Mouse (Mus musculus): ENCODE data around the gene Pja2. TPM values are rescaled to one million over a fixed set of nuclear protein-coding genes. Genes with fewer than 3 reads are reported as not detected.
"Not testable (repeated sequence)": the region's sequence is repeated elsewhere in the genome, so short reads cannot be mapped to it uniquely, and the experiment has no call there.

Gene Pja2
- polyA plus RNA-seq, 1 experiment from 2014 or later: 46.7 TPM

GRCm38 (mm10) chr17:64297628-64298027, 34.1 kb downstream of the Pja2 start:
- H3K9me3 ChIP-seq (ENCODE audit: control insufficient read depth, low read length): no peaks in the 10 kb centered on the region
- H3K4me2 ChIP-seq (replicated peaks; ENCODE audit: low read depth): no peak overlapping the region
- ATAC-seq (ENCODE audit: low FRiP score, low TSS enrichment): no peak
- H3K27ac ChIP-seq (replicated peaks): no peak overlapping the region
- H3K4me3 ChIP-seq (ENCODE audit: low read depth, low read length): no peak overlapping the region
- H3K4me1 ChIP-seq (replicated peaks; ENCODE audit: control insufficient read depth, insufficient read depth): no peaks in the 10 kb centered on the region
- H3K36me3 ChIP-seq (ENCODE audit: control insufficient read depth, insufficient read depth, low read length): peaks cover 3% of the 10 kb centered on the region; the same call in 1 of the 2 replicates
- H3K9ac ChIP-seq (ENCODE audit: low read length): no peak overlapping the region
- TF ChIP-seq EP300 (optimal IDR thresholded peaks at IDR 0.05) (no peak), CTCF (IDR thresholded peaks at IDR 0.05; ENCODE audit: low read depth) (no peak)
- DNase-seq (ENCODE audit: low spot score): no peak
- no peaks in the 10 kb centered on the region for H3K27me3 ChIP-seq (ENCODE audit: control insufficient read depth, insufficient read depth, low read length)
- WGBS: 85% methylated on average over 5 of the region's 5 CpGs

- ATAC-seq (ENCODE audit: low FRiP score, low TSS enrichment) (no peak), DNase-seq (ENCODE audit: low spot score) (no peak)
- Histone ChIP-seq H3K27ac (replicated peaks) (no peak overlapping the region), H3K9ac (ENCODE audit: low read length) (no peak overlapping the region), H3K4me1 (replicated peaks; ENCODE audit: control insufficient read depth, insufficient read depth) (no peaks in the 10 kb centered on the region), H3K9me3 (ENCODE audit: control insufficient read depth, low read length) (no peaks in the 10 kb centered on the region), H3K36me3 (ENCODE audit: control insufficient read depth, insufficient read depth, low read length) (peaks cover 3% of the 10 kb centered on the region; the same call in 1 of the 2 replicates), H3K27me3 (ENCODE audit: control insufficient read depth, insufficient read depth, low read length) (no peaks in the 10 kb centered on the region), H3K4me3 (ENCODE audit: low read depth, low read length) (no peak overlapping the region), H3K4me2 (replicated peaks; ENCODE audit: low read depth) (no peak overlapping the region)
- TF ChIP-seq EP300 (optimal IDR thresholded peaks at IDR 0.05): no peak
- WGBS: 86% methylated on average over 8 of the region's 8 CpGs
Observed at GRCm38 (mm10) chr17:64292740-64293139, 39.0 kb downstream of the Pja2 start.

DNA sequence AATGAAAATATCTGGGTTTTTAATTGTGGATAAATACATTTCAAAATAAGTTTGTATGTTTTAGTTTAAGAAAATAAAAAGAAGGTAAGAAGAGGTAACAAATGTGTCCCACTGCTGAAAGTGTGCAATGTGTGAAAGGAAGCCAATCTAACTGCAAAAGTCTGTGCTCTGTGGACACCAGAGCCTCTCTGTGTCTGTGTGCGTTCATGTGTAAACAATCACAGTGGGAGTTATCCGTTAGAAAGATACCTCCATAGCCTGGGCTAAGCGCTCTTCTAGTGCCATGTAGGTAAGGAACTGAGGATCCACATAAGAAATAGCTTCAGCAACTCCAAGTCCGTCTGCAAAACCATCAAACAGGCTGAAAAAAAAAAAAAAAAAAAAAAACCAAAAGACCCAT, 42.0 kb downstream of the Pja2 start:
- H3K9me3 ChIP-seq (ENCODE audit: control insufficient read depth, low read length): no peaks in the 10 kb centered on the region
- H3K27ac ChIP-seq (replicated peaks): no peak overlapping the region
- WGBS: 78% methylated on average over 4 of the region's 4 CpGs
- TF ChIP-seq CTCF (IDR thresholded peaks at IDR 0.05; ENCODE audit: low read depth): no peak
- TF ChIP-seq EP300 (optimal IDR thresholded peaks at IDR 0.05): no peak
- no peak overlapping the region for H3K4me2 ChIP-seq (replicated peaks; ENCODE audit: low read depth)
- ATAC-seq (ENCODE audit: low FRiP score, low TSS enrichment): no peak
- H3K4me3 ChIP-seq (ENCODE audit: low read depth, low read length): no peak overlapping the region
- H3K36me3 ChIP-seq (ENCODE audit: control insufficient read depth, insufficient read depth, low read length): peaks cover 9% of the 10 kb centered on the region
- DNase-seq (ENCODE audit: low spot score): no peak
- no peaks in the 10 kb centered on the region for H3K4me1 ChIP-seq (replicated peaks; ENCODE audit: control insufficient read depth, insufficient read depth)
- H3K27me3 ChIP-seq (ENCODE audit: control insufficient read depth, insufficient read depth, low read length): no peaks in the 10 kb centered on the region
- H3K9ac ChIP-seq (ENCODE audit: low read length): no peak overlapping the region

DNA sequence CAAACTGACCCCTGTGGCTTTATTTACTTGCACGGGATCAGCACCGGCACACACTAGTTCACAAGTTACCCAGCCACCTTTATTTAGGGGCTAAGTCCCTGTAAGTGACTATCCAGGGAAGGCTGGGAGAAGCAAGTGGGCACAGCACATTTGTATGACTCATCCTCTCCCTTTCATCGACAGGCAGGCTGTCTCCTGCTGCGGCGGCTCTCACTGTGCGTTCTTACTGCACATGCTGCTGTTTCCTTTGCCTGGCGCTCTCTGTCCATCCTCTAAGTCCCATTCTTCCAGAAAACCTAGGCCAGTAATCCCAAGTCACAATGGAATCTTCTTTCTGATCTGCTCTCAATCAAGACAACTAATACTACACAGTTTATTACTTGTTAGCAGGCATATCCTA, 43.7 kb downstream of the Pja2 start:
- H3K36me3 ChIP-seq (ENCODE audit: control insufficient read depth, insufficient read depth, low read length): peaks cover 12% of the 10 kb centered on the region
- no peak overlapping the region for H3K27ac ChIP-seq (replicated peaks)
- H3K9me3 ChIP-seq (ENCODE audit: control insufficient read depth, low read length): no peaks in the 10 kb centered on the region
- H3K9ac ChIP-seq (ENCODE audit: low read length): no peak overlapping the region
- H3K4me2 ChIP-seq (replicated peaks; ENCODE audit: low read depth): no peak overlapping the region
- DNase-seq (ENCODE audit: low spot score) (no peak), ATAC-seq (ENCODE audit: low FRiP score, low TSS enrichment) (no peak)
- WGBS: 83% methylated on average over 7 of the region's 7 CpGs
- no peaks in the 10 kb centered on the region for H3K27me3 ChIP-seq (ENCODE audit: control insufficient read depth, insufficient read depth, low read length)
- no peaks in the 10 kb centered on the region for H3K4me1 ChIP-seq (replicated peaks; ENCODE audit: control insufficient read depth, insufficient read depth)
- H3K4me3 ChIP-seq (ENCODE audit: low read depth, low read length): no peak overlapping the region
- TF ChIP-seq EP300 (optimal IDR thresholded peaks at IDR 0.05) (no peak), CTCF (IDR thresholded peaks at IDR 0.05; ENCODE audit: low read depth) (no peak)

GRCm38 (mm10) chr17:64286836-64287235, 44.9 kb downstream of the Pja2 start:
- Histone ChIP-seq H3K9ac (ENCODE audit: low read length) (no peak overlapping the region), H3K4me1 (replicated peaks; ENCODE audit: control insufficient read depth, insufficient read depth) (no peaks in the 10 kb centered on the region), H3K27me3 (ENCODE audit: control insufficient read depth, insufficient read depth, low read length) (no peaks in the 10 kb centered on the region), H3K36me3 (ENCODE audit: control insufficient read depth, insufficient read depth, low read length) (peaks cover 12% of the 10 kb centered on the region), H3K27ac (replicated peaks) (no peak overlapping the region), H3K9me3 (ENCODE audit: control insufficient read depth, low read length) (no peaks in the 10 kb centered on the region), H3K4me3 (ENCODE audit: low read depth, low read length) (no peak overlapping the region), H3K4me2 (replicated peaks; ENCODE audit: low read depth) (no peak overlapping the region)
- ATAC-seq (ENCODE audit: low FRiP score, low TSS enrichment): no peak
- DNase-seq (ENCODE audit: low spot score): no peak
- 92% methylated on average over 3 of the region's 3 CpGs for WGBS
- TF ChIP-seq CTCF (IDR thresholded peaks at IDR 0.05; ENCODE audit: low read depth): no peak
- no peak for TF ChIP-seq EP300 (optimal IDR thresholded peaks at IDR 0.05)

GRCm38 (mm10) chr17:64281368-64281767, 50.3 kb downstream of the Pja2 start:
- not testable (repeated sequence) for ATAC-seq (ENCODE audit: low FRiP score, low TSS enrichment); DNase-seq (ENCODE audit: low spot score); H3K4me3 ChIP-seq (ENCODE audit: low read depth, low read length); H3K27ac ChIP-seq (replicated peaks); H3K27me3 ChIP-seq (ENCODE audit: control insufficient read depth, insufficient read depth, low read length); H3K4me2 ChIP-seq (replicated peaks; ENCODE audit: low read depth); H3K4me1 ChIP-seq (replicated peaks; ENCODE audit: control insufficient read depth, insufficient read depth); H3K9me3 ChIP-seq (ENCODE audit: control insufficient read depth, low read length); H3K9ac ChIP-seq (ENCODE audit: low read length)
- WGBS: 75% methylated on average over 3 of the region's 3 CpGs
- H3K36me3 ChIP-seq (ENCODE audit: control insufficient read depth, insufficient read depth, low read length): peaks cover 18% of the 10 kb centered on the region

Measured in stomach, postnatal 0 days (tissue).